Mouse (Mus musculus) MEL (cell line): ENCODE data around the gene Tnfrsf4.

Source experiments
- CHD1 ChIP-seq: IDR thresholded peaks from 2 replicates; pipeline ENCODE4 v1.6.1; 2012; ENCODE audit warnings: low read depth, mild to moderate bottlenecking, inconsistent platforms, low read length, improper control_type of control experiment
- CHD2 ChIP-seq: IDR thresholded peaks from 2 replicates; pipeline ENCODE4 v1.6.1; 2011; ENCODE audit warnings: low read length, improper control_type of control experiment
- CTCF ChIP-seq, 3 experiments: IDR thresholded peaks in 2 of 3; conservative IDR thresholded peaks in 1 of 3; 2 replicates each; pipeline ENCODE4 v1.5.1; 2011 to 2012; ENCODE audit warnings: low read length in 3 of 3, low read depth in 2 of 3, mild to moderate bottlenecking in 2 of 3, improper control_type of control experiment in 1 of 3, inconsistent platforms in 1 of 3, mixed read lengths in 1 of 3, moderate library complexity in 1 of 3; ENCODE audit not compliant: control insufficient read depth in 1 of 3, insufficient read depth in 1 of 3, poor library complexity in 1 of 3, severe bottlenecking in 1 of 3
- E2F4 ChIP-seq: IDR thresholded peaks from 2 replicates; pipeline ENCODE4 v1.6.1; 2011; ENCODE audit warnings: low read depth, low read length, improper control_type of control experiment, borderline replicate concordance
- ELF1 ChIP-seq: IDR thresholded peaks from 2 replicates; pipeline ENCODE4 v1.6.1; 2014; ENCODE audit warnings: low read depth, mild to moderate bottlenecking, inconsistent platforms, low read length, improper control_type of control experiment, moderate library complexity
- EP300 ChIP-seq, 2 experiments: IDR thresholded peaks; 2 replicates each; pipeline ENCODE4 v1.6.1; 2011; ENCODE audit warnings: improper control_type of control experiment in 2 of 2, low read length in 2 of 2, low read depth in 1 of 2, mild to moderate bottlenecking in 1 of 2
- JUND ChIP-seq: IDR thresholded peaks from 2 replicates; pipeline ENCODE4 v1.6.1; 2011; ENCODE audit warnings: low read depth, mild to moderate bottlenecking, improper control_type of control experiment, low read length
- MAX ChIP-seq: IDR thresholded peaks from 2 replicates; pipeline ENCODE4 v1.6.1; 2011; ENCODE audit warnings: low read length, improper control_type of control experiment
- NELFE ChIP-seq: IDR thresholded peaks from 2 replicates; pipeline ENCODE4 v1.6.1; 2011; ENCODE audit warnings: low read depth, low read length, improper control_type of control experiment
- POLR2A ChIP-seq, 2 experiments: IDR thresholded peaks; 2 replicates each; pipeline ENCODE4 v1.6.1; 2011 to 2012; ENCODE audit warnings: low read length in 2 of 2, mild to moderate bottlenecking in 2 of 2, control low read depth in 1 of 2, improper control_type of control experiment in 1 of 2, low read depth in 1 of 2, moderate library complexity in 1 of 2; ENCODE audit not compliant: control insufficient read depth in 1 of 2, insufficient read depth in 1 of 2, poor library complexity in 1 of 2
- SMC3 ChIP-seq: IDR thresholded peaks from 2 replicates; pipeline ENCODE4 v1.6.1; 2011; ENCODE audit warnings: low read depth, low read length, improper control_type of control experiment
- TBP ChIP-seq: IDR thresholded peaks from 2 replicates; pipeline ENCODE4 v1.8.0; 2011; ENCODE audit warnings: low read depth, low read length, improper control_type of control experiment
- USF1 ChIP-seq: IDR thresholded peaks from 2 replicates; pipeline ENCODE4 v1.6.1; 2014; ENCODE audit warnings: low read depth, mild to moderate bottlenecking, inconsistent platforms, low read length, improper control_type of control experiment, moderate library complexity

DNA sequence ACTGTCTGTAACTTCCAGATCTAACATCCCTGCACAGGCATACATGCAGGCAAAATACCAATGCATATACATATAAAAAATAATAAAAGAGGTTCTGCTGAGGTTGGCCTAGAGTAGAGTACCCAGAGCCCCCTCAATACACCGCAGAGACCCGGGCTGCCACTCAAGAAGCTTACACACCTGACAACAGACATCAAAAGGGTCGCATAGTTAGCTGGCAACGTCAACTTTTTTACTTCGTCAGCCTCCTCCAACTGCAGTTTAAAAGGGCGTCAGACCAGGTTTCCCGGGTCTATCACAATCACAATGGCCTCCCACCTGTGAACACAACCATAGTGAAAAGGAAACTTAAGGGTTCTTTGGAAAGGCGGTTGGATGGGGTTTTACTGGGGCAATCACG is 9.9 kb downstream of the Tnfrsf4 start:
- no peak for TF ChIP-seq NELFE
- TF ChIP-seq SMC3: no peak
- no peak for TF ChIP-seq CHD2
- no peak for TF ChIP-seq TBP
- no peak for TF ChIP-seq CTCF (IDR thresholded peaks at IDR 0.05 in 2 of 3, conservative IDR thresholded peaks at IDR 0.05 in 1 of 3; ENCODE audit: control insufficient read depth in 1 of 3, insufficient read depth in 1 of 3, low read depth in 2 of 3, low read length in 3 of 3, poor library complexity in 1 of 3, severe bottlenecking in 1 of 3)
- TF ChIP-seq POLR2A (IDR thresholded peaks at IDR 0.05; ENCODE audit: control insufficient read depth in 1 of 2, insufficient read depth in 1 of 2, low read depth in 1 of 2, low read length in 2 of 2, poor library complexity in 1 of 2): no peak
- no peak for TF ChIP-seq CHD1
- no peak for TF ChIP-seq E2F4
- no peak for TF ChIP-seq EP300 (IDR thresholded peaks at IDR 0.05; ENCODE audit: low read depth in 1 of 2, low read length in 2 of 2)
- no peak for TF ChIP-seq ELF1
- TF ChIP-seq JUND: no peak
- TF ChIP-seq MAX: no peak
- TF ChIP-seq USF1: no peak
